Mouse (Mus musculus): ENCODE data around the gene Madcam1. TPM values are rescaled to one million over a fixed set of nuclear protein-coding genes. Genes with fewer than 3 reads are reported as not detected.

The Madcam1 gene
- total RNA-seq, 1 experiment from 2014 or later = not detected

GRCm38 (mm10) chr10:79661861-79662260, 2.5 kb upstream of the Madcam1 start:
- ATAC-seq (replicated peaks; ENCODE audit: insufficient number of reproducible peaks, low FRiP score, low TSS enrichment, poor library complexity, severe bottlenecking) = no peak

- no peak for ATAC-seq (replicated peaks; ENCODE audit: insufficient number of reproducible peaks, low FRiP score, low TSS enrichment, poor library complexity, severe bottlenecking)
Observed at GRCm38 (mm10) chr10:79665051-79665450, 692 bp downstream of the Madcam1 start.

- ATAC-seq (replicated peaks; ENCODE audit: insufficient number of reproducible peaks, low FRiP score, low TSS enrichment, poor library complexity, severe bottlenecking) = no peak
Observed at GRCm38 (mm10) chr10:79666493-79666892, 2.1 kb downstream of the Madcam1 start.

- no peak for ATAC-seq (replicated peaks; ENCODE audit: insufficient number of reproducible peaks, low FRiP score, low TSS enrichment, poor library complexity, severe bottlenecking)
Observed at GRCm38 (mm10) chr10:79668076-79668475, 3.7 kb downstream of the Madcam1 start.

- peak; percentile 66 for ATAC-seq (replicated peaks; ENCODE audit: insufficient number of reproducible peaks, low FRiP score, low TSS enrichment, poor library complexity, severe bottlenecking)
Observed at GRCm38 (mm10) chr10:79668771-79669575, 4.6 kb downstream of the Madcam1 start, which contains the start of gene Tpgs1. Tpgs1 (plus strand) TSS chr10:79669369.

GRCm38 (mm10) chr10:79669576-79670057, 5.3 kb downstream of the Madcam1 start:
- ATAC-seq (replicated peaks; ENCODE audit: insufficient number of reproducible peaks, low FRiP score, low TSS enrichment, poor library complexity, severe bottlenecking) = no peak

- no peak for ATAC-seq (replicated peaks; ENCODE audit: insufficient number of reproducible peaks, low FRiP score, low TSS enrichment, poor library complexity, severe bottlenecking)
Observed at GRCm38 (mm10) chr10:79670071-79670888, 5.9 kb downstream of the Madcam1 start.

GRCm38 (mm10) chr10:79671396-79672087, 7.2 kb downstream of the Madcam1 start:
- ATAC-seq (replicated peaks; ENCODE audit: insufficient number of reproducible peaks, low FRiP score, low TSS enrichment, poor library complexity, severe bottlenecking) = no peak

- ATAC-seq (replicated peaks; ENCODE audit: insufficient number of reproducible peaks, low FRiP score, low TSS enrichment, poor library complexity, severe bottlenecking) = no peak
Observed at GRCm38 (mm10) chr10:79672088-79672455, 7.7 kb downstream of the Madcam1 start.

- ATAC-seq (replicated peaks; ENCODE audit: insufficient number of reproducible peaks, low FRiP score, low TSS enrichment, poor library complexity, severe bottlenecking) = no peak
Observed at GRCm38 (mm10) chr10:79673054-79673453, 8.7 kb downstream of the Madcam1 start.

GRCm38 (mm10) chr10:79675346-79676035, 11.1 kb downstream of the Madcam1 start:
- ATAC-seq (replicated peaks; ENCODE audit: insufficient number of reproducible peaks, low FRiP score, low TSS enrichment, poor library complexity, severe bottlenecking) = no peak

- ATAC-seq (replicated peaks; ENCODE audit: insufficient number of reproducible peaks, low FRiP score, low TSS enrichment, poor library complexity, severe bottlenecking) = peak; percentile 37; the same call in 1 of the 2 replicates
Observed at GRCm38 (mm10) chr10:79680606-79681495, 16.5 kb downstream of the Madcam1 start.

- peak; percentile 52 for ATAC-seq (replicated peaks; ENCODE audit: insufficient number of reproducible peaks, low FRiP score, low TSS enrichment, poor library complexity, severe bottlenecking)
Observed at GRCm38 (mm10) chr10:79681591-79682245, 17.4 kb downstream of the Madcam1 start, which contains the start of gene Cdc34. Cdc34 (plus strand) TSS chr10:79682195.

GRCm38 (mm10) chr10:79682551-79682915, 18.2 kb downstream of the Madcam1 start:
- no peak for ATAC-seq (replicated peaks; ENCODE audit: insufficient number of reproducible peaks, low FRiP score, low TSS enrichment, poor library complexity, severe bottlenecking)

GRCm38 (mm10) chr10:79682916-79683582, 18.7 kb downstream of the Madcam1 start:
- ATAC-seq (replicated peaks; ENCODE audit: insufficient number of reproducible peaks, low FRiP score, low TSS enrichment, poor library complexity, severe bottlenecking) = no peak

GRCm38 (mm10) chr10:79683726-79684640, 19.6 kb downstream of the Madcam1 start:
- ATAC-seq (replicated peaks; ENCODE audit: insufficient number of reproducible peaks, low FRiP score, low TSS enrichment, poor library complexity, severe bottlenecking) = no peak

Measured in monocyte, adult 5-6 weeks (primary cell).